Mouse (Mus musculus): ENCODE measurements around the gene Rpp25l. TPM values are rescaled to one million over a fixed set of nuclear protein-coding genes. Genes with fewer than 3 reads are reported as not detected.

Rpp25l gene
- polyA plus RNA-seq, 1 experiment from 2014 or later, result 27.2 TPM

DNA sequence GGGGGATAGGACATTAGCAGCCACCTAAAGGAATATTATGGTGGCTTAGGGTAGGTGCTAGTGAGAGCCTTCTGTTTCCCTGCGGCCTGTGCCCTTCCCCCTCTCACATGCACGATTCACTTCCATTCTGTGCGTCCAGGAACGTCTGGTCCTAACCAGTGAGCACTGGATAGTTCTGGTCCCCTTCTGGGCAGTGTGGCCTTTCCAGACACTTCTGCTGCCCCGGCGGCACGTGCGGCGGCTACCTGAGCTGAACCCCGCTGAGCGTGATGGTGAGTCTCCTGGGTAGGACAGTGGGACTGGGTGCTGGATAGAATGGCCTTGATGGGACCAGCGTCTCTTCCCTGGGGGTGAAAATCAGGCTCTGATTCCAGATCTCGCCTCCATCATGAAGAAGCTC, 44.0 kb upstream of the Rpp25l start:
- POLR2A ChIA-PET, result no interaction called here
- H3K27me3 ChIP-seq, result no peaks in the 10 kb centered on the region
- ATAC-seq, result no peak
- in situ Hi-C loops (cut with MboI; ENCODE audit: low pct_unique_long_range_greater_than_20kb), result no loop called here
- no peak for DNase-seq (ENCODE audit: low read depth, low spot score)
- no peak for TF ChIP-seq CTCF (IDR thresholded peaks at IDR 0.05)
- CTCF ChIA-PET, result no interaction called here

DNA sequence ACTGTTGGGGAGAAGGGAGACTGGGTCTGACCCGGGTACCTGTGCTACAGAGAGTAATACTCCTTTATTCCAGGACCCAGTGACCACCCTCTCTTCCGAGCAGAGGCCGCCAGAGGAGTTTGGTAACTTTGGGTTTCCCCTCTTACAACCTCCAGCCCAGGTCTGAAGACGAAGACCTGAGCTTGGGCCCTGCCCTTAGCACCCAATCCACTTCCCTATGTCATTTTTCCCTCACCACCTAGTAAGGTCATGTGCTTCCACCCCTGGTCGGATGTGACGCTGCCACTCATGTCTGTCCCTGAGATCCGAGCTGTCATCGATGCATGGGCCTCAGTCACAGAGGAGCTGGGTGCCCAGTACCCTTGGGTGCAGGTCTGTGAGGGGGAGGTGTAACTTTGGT, 43.1 kb upstream of the Rpp25l start:
- in situ Hi-C loops (cut with MboI; ENCODE audit: low pct_unique_long_range_greater_than_20kb), result no loop called here
- ChIA-PET CTCF (interaction anchor here (1.5 kb wide), 1 partner anchor 15 kb away, joined by 3 read pairs; no protein-coding TSS in a partner anchor), POLR2A (no interaction called here)
- no peak for TF ChIP-seq CTCF (IDR thresholded peaks at IDR 0.05)
- H3K27me3 ChIP-seq, result no peaks in the 10 kb centered on the region
- ATAC-seq, result no peak
- no peak for DNase-seq (ENCODE audit: low read depth, low spot score)

DNA sequence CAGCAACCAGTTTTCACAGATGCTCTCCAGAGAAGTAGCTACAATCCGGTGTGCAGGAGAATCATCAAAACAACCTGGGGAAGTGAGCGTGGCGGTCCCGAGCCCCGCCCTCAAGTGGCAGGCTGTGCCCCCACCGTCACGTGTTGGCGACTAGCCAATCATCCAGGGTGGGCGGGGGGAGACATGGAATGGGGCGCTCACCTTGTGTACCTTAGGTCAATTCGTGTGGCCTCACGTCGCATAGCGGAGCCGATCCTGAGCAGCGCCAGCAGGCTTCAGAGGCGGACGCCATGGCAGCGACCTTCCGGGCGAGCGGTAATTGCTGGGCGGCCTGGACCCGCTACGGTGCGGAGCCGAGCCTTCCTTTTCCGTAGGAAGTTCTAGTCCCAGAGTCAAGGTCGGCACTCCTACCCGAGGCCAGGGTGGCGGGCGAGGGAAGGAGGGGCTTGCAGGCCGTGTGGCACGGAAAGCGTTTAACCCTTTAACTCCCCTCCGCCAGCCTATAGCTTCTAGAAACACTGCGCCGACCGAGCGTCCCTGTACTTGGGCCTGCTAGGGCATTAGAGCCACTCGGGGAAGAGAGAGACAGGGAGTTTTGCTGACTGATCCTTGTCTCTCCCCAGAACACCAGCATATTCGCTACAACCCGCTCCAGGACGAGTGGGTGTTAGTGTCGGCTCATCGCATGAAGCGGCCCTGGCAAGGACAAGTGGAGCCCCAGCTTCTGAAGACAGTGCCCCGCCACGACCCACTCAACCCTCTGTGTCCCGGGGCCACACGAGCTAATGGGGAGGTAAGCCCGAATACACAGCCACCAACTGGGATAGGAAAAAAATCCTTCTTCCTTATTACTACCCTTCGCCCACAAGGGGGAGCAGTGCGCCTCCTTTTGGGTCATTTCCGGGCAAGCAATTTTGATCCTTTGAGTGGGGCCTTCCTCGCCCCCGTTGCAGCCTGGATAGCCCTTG, 42.3 kb upstream of the Rpp25l start, which contains the start of gene Sigmar1:
Gene Sigmar1, minus strand, starts transcription at position 820 of the 968 bp plus-strand sequence.
- in situ Hi-C loops (cut with MboI; ENCODE audit: low pct_unique_long_range_greater_than_20kb), result no loop called here
- no peak for TF ChIP-seq CTCF (IDR thresholded peaks at IDR 0.05)
- DNase-seq (ENCODE audit: low read depth, low spot score) (no peak), ATAC-seq (peak; percentile 40)
- ChIA-PET CTCF (interaction anchor here (1.5 kb wide), 1 partner anchor 14 kb away, joined by 3 read pairs; no protein-coding TSS in a partner anchor), POLR2A (no interaction called here)
- H3K27me3 ChIP-seq, result no peaks in the 10 kb centered on the region

DNA sequence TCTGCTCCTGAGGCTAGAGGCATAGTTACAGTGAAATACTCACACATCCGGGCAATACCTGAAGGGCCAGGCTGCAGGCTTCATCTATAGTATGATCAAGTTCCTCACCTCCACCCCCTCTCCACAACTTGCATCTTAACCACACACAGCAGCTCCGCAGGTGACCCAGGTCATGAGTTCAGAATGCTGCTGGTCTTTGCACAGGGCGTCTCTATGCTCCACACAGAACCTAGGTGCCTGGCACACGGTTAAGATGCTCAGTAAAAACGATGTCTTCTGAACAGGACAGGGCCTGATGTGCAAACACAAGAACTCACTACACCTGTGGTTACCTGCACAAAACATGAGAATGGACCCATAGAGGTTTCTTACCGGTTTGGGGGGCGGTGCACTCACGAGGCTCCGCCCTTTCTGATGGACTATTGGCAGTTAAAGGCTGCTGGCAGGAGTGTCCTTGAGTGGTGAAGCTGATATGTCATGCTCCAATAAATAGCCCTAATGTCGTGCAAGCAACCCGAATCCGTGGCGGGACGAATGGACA, 41.5 kb upstream of the Rpp25l start, which contains the start of gene Galt:
Gene Galt, plus strand, starts transcription at position 432 of the 541 bp plus-strand sequence.
- ATAC-seq (no peak), DNase-seq (ENCODE audit: low read depth, low spot score) (no peak)
- CTCF ChIA-PET, result no interaction called here
- no peak for TF ChIP-seq CTCF (IDR thresholded peaks at IDR 0.05)
- POLR2A ChIA-PET, result no interaction called here
- in situ Hi-C loops (cut with MboI; ENCODE audit: low pct_unique_long_range_greater_than_20kb), result no loop called here
- H3K27me3 ChIP-seq, result no peaks in the 10 kb centered on the region

DNA sequence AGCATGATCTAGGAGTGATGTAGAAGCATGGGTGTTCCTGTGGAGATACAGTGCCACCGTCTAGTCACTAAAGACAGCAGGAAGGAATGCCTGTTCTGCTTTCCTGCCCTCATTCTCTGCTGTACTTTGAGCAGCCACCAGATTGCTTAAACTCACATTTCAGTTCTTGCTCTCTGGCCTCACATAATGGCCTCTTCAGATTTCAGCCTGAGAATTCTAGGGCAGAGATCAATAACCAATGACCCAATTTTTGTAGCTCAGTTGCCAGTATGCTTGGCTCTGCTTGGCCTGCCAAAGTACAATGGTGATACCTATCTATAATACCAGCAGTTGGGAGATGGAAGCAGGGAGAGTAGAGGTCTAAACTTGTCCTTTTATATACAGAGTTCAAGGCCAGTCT, 31.7 kb upstream of the Rpp25l start:
- DNase-seq (ENCODE audit: low read depth, low spot score) (no peak), ATAC-seq (no peak)
- CTCF ChIA-PET, result no interaction called here
- in situ Hi-C loops (cut with MboI; ENCODE audit: low pct_unique_long_range_greater_than_20kb), result no loop called here
- no peak for TF ChIP-seq CTCF (IDR thresholded peaks at IDR 0.05)
- POLR2A ChIA-PET, result interaction anchor here (0.6 kb wide), 1 partner anchor 37 kb away, joined by 3 read pairs; no protein-coding TSS in a partner anchor
- H3K27me3 ChIP-seq, result no peaks in the 10 kb centered on the region

DNA sequence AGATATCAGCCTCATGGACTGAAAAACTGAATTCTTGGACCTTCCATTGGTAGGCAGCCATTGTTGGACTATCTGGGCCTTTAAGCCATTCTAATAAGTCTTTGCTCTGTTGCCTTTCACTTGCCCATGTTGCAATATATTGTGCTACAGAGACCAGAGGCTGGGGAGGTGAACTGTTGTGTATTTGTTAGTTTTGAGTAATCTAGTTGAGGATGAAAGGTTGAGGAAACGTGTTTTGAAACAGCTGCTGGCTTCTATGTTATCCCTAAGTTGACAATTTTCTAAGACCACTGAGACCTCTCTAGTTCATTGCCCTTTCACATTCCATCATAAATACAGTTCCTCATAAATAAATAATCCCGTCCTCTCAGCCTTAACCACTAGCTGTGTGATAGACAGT, 30.8 kb upstream of the Rpp25l start:
- ATAC-seq (no peak), DNase-seq (ENCODE audit: low read depth, low spot score) (no peak)
- ChIA-PET CTCF (no interaction called here), POLR2A (no interaction called here)
- TF ChIP-seq CTCF (IDR thresholded peaks at IDR 0.05), result no peak
- in situ Hi-C loops (cut with MboI; ENCODE audit: low pct_unique_long_range_greater_than_20kb), result no loop called here
- no peaks in the 10 kb centered on the region for H3K27me3 ChIP-seq

DNA sequence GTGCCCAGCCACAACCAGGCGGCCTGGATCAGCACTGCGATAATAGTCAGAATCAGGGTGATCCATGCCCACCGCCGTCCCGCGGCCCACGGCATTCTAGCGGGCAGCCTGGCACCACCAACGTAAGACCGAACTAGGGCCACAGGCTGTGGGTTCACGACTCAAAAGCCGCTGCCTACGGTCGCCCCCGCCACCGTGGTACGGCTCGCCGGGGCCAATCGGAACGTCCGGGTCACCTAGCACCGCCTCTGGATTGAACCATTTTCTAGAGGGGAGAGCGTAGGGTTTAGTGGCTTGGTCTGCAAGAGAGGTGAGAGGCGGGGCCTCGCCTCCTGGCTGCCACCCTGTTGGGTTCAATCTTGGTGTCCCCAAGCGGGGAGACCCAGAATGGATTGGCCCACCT, 27.8 kb upstream of the Rpp25l start:
- in situ Hi-C loops (cut with MboI; ENCODE audit: low pct_unique_long_range_greater_than_20kb), result no loop called here
- ChIA-PET CTCF (interaction anchor here (0.7 to 2.3 kb wide), 4 partner anchors 12 to 292 kb away, joined by 3 to 8 read pairs (median 5); no protein-coding TSS in a partner anchor), POLR2A (interaction anchor here (1.0 kb wide), 1 partner anchor 28 kb away, joined by 3 read pairs; the partner anchor contains the start of gene Rpp25l)
- no peaks in the 10 kb centered on the region for H3K27me3 ChIP-seq
- ATAC-seq, result peak; percentile 97
- TF ChIP-seq CTCF (IDR thresholded peaks at IDR 0.05), result no peak
- DNase-seq (ENCODE audit: low read depth, low spot score), result peak; percentile 54

DNA sequence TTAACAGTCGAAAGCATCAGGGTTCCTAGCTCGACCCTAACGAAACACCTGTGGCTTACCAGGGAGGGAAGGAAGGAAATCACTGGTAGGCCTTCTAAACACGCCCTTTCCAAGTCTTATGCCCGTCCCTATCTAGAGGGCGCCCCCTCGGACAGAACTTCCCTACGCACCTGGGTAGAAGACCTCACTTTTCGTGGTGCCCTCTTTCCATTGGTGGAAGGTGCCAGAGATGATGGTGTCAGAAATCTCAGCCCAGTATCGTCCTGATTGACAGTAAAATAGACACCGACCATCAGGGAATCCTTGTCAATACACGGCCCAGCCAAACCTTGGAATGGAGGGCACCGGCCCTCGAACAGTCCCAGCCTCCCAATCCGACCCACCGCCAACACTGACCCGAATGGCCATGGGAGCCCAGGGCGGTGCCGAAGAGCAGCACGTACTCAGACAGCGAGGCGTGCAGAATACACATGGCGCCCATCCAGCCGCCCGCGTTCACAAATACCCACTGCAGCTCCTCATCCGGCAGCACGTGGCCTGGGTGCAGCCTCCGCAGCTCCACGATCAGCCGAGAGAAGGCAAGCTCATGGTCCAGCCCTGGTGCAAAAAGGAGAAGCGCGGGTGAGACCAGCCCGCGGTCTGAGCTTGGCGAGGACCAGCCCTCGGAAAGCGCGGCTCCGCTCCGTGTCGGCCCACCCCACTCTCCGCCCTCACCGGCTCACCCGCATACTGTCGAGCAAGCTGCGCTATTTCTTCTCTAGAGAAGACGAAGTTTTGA, 27.2 kb upstream of the Rpp25l start:
- POLR2A ChIA-PET, result interaction anchor here (1.0 kb wide), 1 partner anchor 27 kb away, joined by 3 read pairs; the partner anchor contains the start of gene Rpp25l
- no peak for DNase-seq (ENCODE audit: low read depth, low spot score)

DNA sequence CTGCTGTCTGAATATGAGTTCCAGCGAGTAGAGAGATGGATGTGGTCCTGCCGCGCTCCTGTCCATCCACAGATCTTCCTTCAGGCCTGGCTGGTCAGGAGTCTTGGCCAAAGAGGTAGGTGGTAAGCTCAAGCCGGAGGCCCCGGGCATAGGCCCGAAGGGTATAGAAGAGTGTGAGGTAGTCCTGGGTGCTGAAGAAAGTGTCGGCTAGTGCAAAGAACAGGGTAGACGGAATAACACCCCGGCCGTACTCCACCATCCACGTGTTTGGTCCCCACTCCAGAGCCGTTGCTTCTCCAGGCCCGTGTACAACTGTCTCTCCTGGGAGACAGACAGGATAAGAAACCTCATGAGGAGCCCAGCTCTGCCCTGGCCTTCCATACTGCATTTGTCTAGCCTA, 25.9 kb upstream of the Rpp25l start:
- DNase-seq (ENCODE audit: low read depth, low spot score) (no peak), ATAC-seq (no peak)
- CTCF ChIA-PET, result interaction anchor here (1.0 to 2.8 kb wide), 3 partner anchors 23 to 31 kb away, joined by 3 to 40 read pairs (median 8); partner anchors contain the start of gene Rpp25l
- POLR2A ChIA-PET, result no interaction called here
- in situ Hi-C loops (cut with MboI; ENCODE audit: low pct_unique_long_range_greater_than_20kb), result no loop called here
- TF ChIP-seq CTCF (IDR thresholded peaks at IDR 0.05), result no peak
- no peaks in the 10 kb centered on the region for H3K27me3 ChIP-seq

More for the DNA sequence above, 27.2 kb upstream of the Rpp25l start:
- in situ Hi-C loops (cut with MboI; ENCODE audit: low pct_unique_long_range_greater_than_20kb), result no loop called here
- ATAC-seq, result peak; percentile 72
- no peaks in the 10 kb centered on the region for H3K27me3 ChIP-seq
- peak; percentile 49 for TF ChIP-seq CTCF (IDR thresholded peaks at IDR 0.05)
- CTCF ChIA-PET, result interaction anchor here (1.2 to 2.3 kb wide), 3 partner anchors 13 to 26 kb away, joined by 3 to 8 read pairs (median 7); no protein-coding TSS in a partner anchor

DNA sequence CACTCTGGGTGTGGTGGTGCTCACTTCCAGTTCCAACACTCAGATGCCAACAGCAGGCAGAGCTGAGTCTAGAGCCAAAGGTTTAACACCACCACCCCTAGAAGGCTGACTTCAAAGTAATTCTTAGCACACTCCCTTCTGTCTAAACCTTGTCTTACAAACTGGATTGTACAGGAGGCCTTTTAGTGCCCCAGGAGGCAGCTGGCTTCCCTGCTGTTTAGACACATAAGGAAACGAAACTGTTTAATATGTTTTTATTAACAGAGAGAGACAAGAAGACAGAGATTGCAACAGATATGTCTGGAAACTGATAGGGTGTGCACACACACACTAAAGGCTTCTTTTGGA, 24.9 kb upstream of the Rpp25l start:
- no peaks in the 10 kb centered on the region for H3K27me3 ChIP-seq
- ATAC-seq (no peak), DNase-seq (ENCODE audit: low read depth, low spot score) (no peak)
- TF ChIP-seq CTCF (IDR thresholded peaks at IDR 0.05), result no peak
- in situ Hi-C loops (cut with MboI; ENCODE audit: low pct_unique_long_range_greater_than_20kb), result no loop called here
- ChIA-PET POLR2A (interaction anchor here (1.5 kb wide), 1 partner anchor 22 kb away, joined by 3 read pairs; no protein-coding TSS in a partner anchor), CTCF (interaction anchor here (2.8 kb wide), 1 partner anchor 24 kb away, joined by 40 read pairs; the partner anchor contains the start of gene Rpp25l)
